Mouse (Mus musculus): ENCODE results near the gene Zfp628.
A peak's percentile ranks its signal among the peaks of the same experiment; 100 is the strongest.

Zfp628 gene

GRCm38 (mm10) chr7:4919096-4919495 lies 4.1 kb downstream of the Zfp628 start:
- no peak for DNase-seq

- DNase-seq, result no peak
Observed at GRCm38 (mm10) chr7:4919971-4920370, 5.0 kb downstream of the Zfp628 start.

GRCm38 (mm10) chr7:4920496-4920895 lies 5.5 kb downstream of the Zfp628 start:
- no peak for DNase-seq

- DNase-seq, result no peak
Observed at GRCm38 (mm10) chr7:4920976-4921823, 6.2 kb downstream of the Zfp628 start.

- no peak for DNase-seq
Observed at GRCm38 (mm10) chr7:4921824-4922482, 6.9 kb downstream of the Zfp628 start, which contains the start of gene Nat14. Gene Nat14 (plus strand): TSS chr7:4922028.

GRCm38 (mm10) chr7:4922508-4922907 lies 7.5 kb downstream of the Zfp628 start:
- peak; percentile 47 for DNase-seq

- DNase-seq, result peak; percentile 29
Observed at GRCm38 (mm10) chr7:4922931-4923565, 8.0 kb downstream of the Zfp628 start.

GRCm38 (mm10) chr7:4923586-4924364 lies 8.8 kb downstream of the Zfp628 start:
- no peak for DNase-seq

GRCm38 (mm10) chr7:4924483-4924882 lies 9.5 kb downstream of the Zfp628 start:
- DNase-seq, result no peak

- DNase-seq, result no peak
Observed at GRCm38 (mm10) chr7:4924891-4925301, 9.9 kb downstream of the Zfp628 start.

GRCm38 (mm10) chr7:4925441-4926381 lies 10.7 kb downstream of the Zfp628 start, which contains the start of gene Ssc5d:
Gene Ssc5d (plus strand): TSS chr7:4925785.
- no peak for DNase-seq

- no peak for DNase-seq
Observed at GRCm38 (mm10) chr7:4926849-4927248, 11.8 kb downstream of the Zfp628 start.

- no peak for DNase-seq
Observed at GRCm38 (mm10) chr7:4927711-4928110, 12.7 kb downstream of the Zfp628 start.

GRCm38 (mm10) chr7:4928323-4928722 lies 13.3 kb downstream of the Zfp628 start:
- no peak for DNase-seq

- DNase-seq, result no peak
Observed at GRCm38 (mm10) chr7:4933103-4933502, 18.1 kb downstream of the Zfp628 start.

- no peak for DNase-seq
Observed at GRCm38 (mm10) chr7:4934160-4934914, 19.3 kb downstream of the Zfp628 start.

GRCm38 (mm10) chr7:4936832-4937231 lies 21.8 kb downstream of the Zfp628 start:
- no peak for DNase-seq

GRCm38 (mm10) chr7:4937392-4937791 lies 22.4 kb downstream of the Zfp628 start:
- DNase-seq, result no peak

- DNase-seq, result peak; percentile 85
Observed at GRCm38 (mm10) chr7:4938456-4938855, 23.4 kb downstream of the Zfp628 start.

- peak; percentile 87 for DNase-seq
Observed at GRCm38 (mm10) chr7:4940068-4940479, 25.1 kb downstream of the Zfp628 start.

GRCm38 (mm10) chr7:4942673-4943072 lies 27.7 kb downstream of the Zfp628 start:
- DNase-seq, result no peak
